Mouse (Mus musculus) hindbrain, embryonic 15.5 days (tissue): ENCODE results near the gene Rab8a. TPM values are rescaled to one million over a fixed set of nuclear protein-coding genes. Genes with fewer than 3 reads are reported as not detected.

Experiments
- ATAC-seq: fragments of 200-750 bp; cut with Nextera tagmentation; 2 replicates; pipeline ENCODE4 v1.8.0; 2017; ENCODE audit warnings: low read depth, moderate number of reproducible peaks, moderate TSS enrichment; ENCODE audit not compliant: low FRiP score
- H3K27ac ChIP-seq: fragments of 300-500 bp; sonication (generic); replicated peaks from 2 replicates; pipeline ENCODE4 v1.5.1; 2015; ENCODE audit warnings: mild to moderate bottlenecking, inconsistent platforms
- H3K27me3 ChIP-seq: fragments of 300-500 bp; sonication (generic); 2 replicates; pipeline ENCODE4 v1.6.1; 2015; ENCODE audit warnings: control low read depth, inconsistent platforms
- H3K36me3 ChIP-seq: fragments of 300-500 bp; sonication (generic); 2 replicates; pipeline ENCODE4 v1.6.1; 2015; ENCODE audit warnings: control low read depth, inconsistent platforms
- H3K4me1 ChIP-seq: fragments of 300-500 bp; sonication (generic); replicated peaks from 2 replicates; pipeline ENCODE4 v1.6.1; 2015; ENCODE audit warnings: control low read depth, inconsistent platforms
- H3K4me2 ChIP-seq: fragments of 300-500 bp; sonication (generic); 2 replicates; pipeline ENCODE4 v1.6.1; 2015; ENCODE audit warnings: moderate library complexity, mild to moderate bottlenecking, inconsistent platforms
- H3K4me3 ChIP-seq: fragments of 300-500 bp; sonication (generic); 2 replicates; pipeline ENCODE4 v1.5.1; 2015; ENCODE audit warnings: mild to moderate bottlenecking, inconsistent platforms
- H3K9ac ChIP-seq: fragments of 300-500 bp; sonication (generic); 2 replicates; pipeline ENCODE4 v1.6.1; 2015; ENCODE audit warnings: inconsistent platforms
- H3K9me3 ChIP-seq: fragments of 300-500 bp; sonication (generic); 2 replicates; pipeline ENCODE4 v1.6.1; 2016; ENCODE audit warnings: control low read depth, inconsistent platforms
- WGBS: fragments of 180-500 bp; shearing (Covaris S2); methylation state at CpG from one replicate; pipeline ENCODE4 v1.1.7; 2015; 5-methylcytosine and 5-hydroxymethylcytosine counted together
- polyA plus RNA-seq: library from polyadenylated mRNA; unstranded; fragments of >200 nt; fragmentation: Nextera tagmentation; extraction: Ambion mirVana; gene quantifications from 2 replicates; pipeline ENCODE4 v1.2.1, GENCODE M21; 2015

Rab8a gene
- polyA plus RNA-seq, 1 experiment from 2014 or later: 84.2 TPM

GRCm38 (mm10) chr8:72189417-72190214 lies 28.6 kb downstream of the Rab8a start, which contains the start of gene Hsh2d:
Gene Hsh2d, plus strand, starts transcription at chr8:72189638.
- Histone ChIP-seq H3K4me2 (no peak within 1 kb of the TSS), H3K27me3 (no peaks in the 10 kb centered on the region), H3K9me3 (no peaks in the 10 kb centered on the region), H3K27ac (no peak within 1 kb of the TSS), H3K4me1 (no peaks in the 10 kb centered on the region), H3K36me3 (no peaks in the 10 kb centered on the region), H3K4me3 (no peak within 1 kb of the TSS), H3K9ac (no peak within 1 kb of the TSS)
- WGBS: 70% methylated on average over 12 of the region's 12 CpGs
- no peak for ATAC-seq

- H3K4me1 ChIP-seq: no peaks in the 10 kb centered on the region
- H3K36me3 ChIP-seq: no peaks in the 10 kb centered on the region
- no peak overlapping the region for H3K27ac ChIP-seq
- no peak overlapping the region for H3K4me2 ChIP-seq
- H3K27me3 ChIP-seq: no peaks in the 10 kb centered on the region
- no peak overlapping the region for H3K9ac ChIP-seq
- 80% methylated on average over 2 of the region's 2 CpGs for WGBS
- no peaks in the 10 kb centered on the region for H3K9me3 ChIP-seq
- ATAC-seq: no peak
- no peak overlapping the region for H3K4me3 ChIP-seq
These were observed 29.2 kb downstream of the Rab8a start for GRCm38 (mm10) chr8:72190215-72190539.

- no peaks in the 10 kb centered on the region for H3K4me1 ChIP-seq
- H3K36me3 ChIP-seq: no peaks in the 10 kb centered on the region
- no peaks in the 10 kb centered on the region for H3K9me3 ChIP-seq
- H3K27ac ChIP-seq: no peak overlapping the region
- no peak for ATAC-seq
- H3K27me3 ChIP-seq: no peaks in the 10 kb centered on the region
- H3K9ac ChIP-seq: no peak overlapping the region
- no peak overlapping the region for H3K4me3 ChIP-seq
- H3K4me2 ChIP-seq: no peak overlapping the region
These were observed 31.1 kb downstream of the Rab8a start for GRCm38 (mm10) chr8:72192065-72192464.

- H3K9ac ChIP-seq: no peak overlapping the region
- H3K27me3 ChIP-seq: no peaks in the 10 kb centered on the region
- no peaks in the 10 kb centered on the region for H3K36me3 ChIP-seq
- no peak overlapping the region for H3K4me3 ChIP-seq
- WGBS: 65% methylated on average over 8 of the region's 8 CpGs
- no peak overlapping the region for H3K4me2 ChIP-seq
- H3K9me3 ChIP-seq: peaks cover 8% of the 10 kb centered on the region; the same call in 1 of the 2 replicates
- no peak for ATAC-seq
- no peak overlapping the region for H3K27ac ChIP-seq
- no peaks in the 10 kb centered on the region for H3K4me1 ChIP-seq
These were observed 37.0 kb downstream of the Rab8a start for GRCm38 (mm10) chr8:72197997-72198396.

- Histone ChIP-seq H3K27ac (no peak overlapping the region), H3K4me2 (no peak overlapping the region), H3K9me3 (no peaks in the 10 kb centered on the region; the same call in 1 of the 2 replicates), H3K36me3 (no peaks in the 10 kb centered on the region), H3K27me3 (no peaks in the 10 kb centered on the region), H3K9ac (no peak overlapping the region), H3K4me3 (no peak overlapping the region), H3K4me1 (no peaks in the 10 kb centered on the region)
- no peak for ATAC-seq
- 73% methylated on average over 1 of the region's 1 CpGs for WGBS
These were observed 47.6 kb downstream of the Rab8a start for GRCm38 (mm10) chr8:72208582-72208981.

- ATAC-seq: no peak
- WGBS: 83% methylated on average over 4 of the region's 4 CpGs
These were observed 49.2 kb downstream of the Rab8a start for GRCm38 (mm10) chr8:72210222-72210621.

GRCm38 (mm10) chr8:72210710-72211109 lies 49.7 kb downstream of the Rab8a start:
- H3K4me1 ChIP-seq: no peaks in the 10 kb centered on the region
- no peak overlapping the region for H3K4me2 ChIP-seq
- WGBS: 71% methylated on average over 2 of the region's 2 CpGs
- H3K36me3 ChIP-seq: no peaks in the 10 kb centered on the region
- no peaks in the 10 kb centered on the region for H3K27me3 ChIP-seq
- H3K4me3 ChIP-seq: no peak overlapping the region
- ATAC-seq: no peak
- no peaks in the 10 kb centered on the region for H3K9me3 ChIP-seq
- no peak overlapping the region for H3K27ac ChIP-seq
- H3K9ac ChIP-seq: no peak overlapping the region

More at GRCm38 (mm10) chr8:72210222-72210621, 49.2 kb downstream of the Rab8a start:
- Histone ChIP-seq H3K4me3 (no peak overlapping the region), H3K9me3 (no peaks in the 10 kb centered on the region), H3K27ac (no peak overlapping the region), H3K4me2 (no peak overlapping the region), H3K4me1 (no peaks in the 10 kb centered on the region), H3K9ac (no peak overlapping the region), H3K27me3 (no peaks in the 10 kb centered on the region), H3K36me3 (no peaks in the 10 kb centered on the region)

- H3K4me3 ChIP-seq: no peak overlapping the region
- H3K9ac ChIP-seq: no peak overlapping the region
- no peaks in the 10 kb centered on the region for H3K27me3 ChIP-seq
- 94% methylated on average over 1 of the region's 1 CpGs for WGBS
- H3K4me1 ChIP-seq: no peaks in the 10 kb centered on the region
- no peak for ATAC-seq
- H3K4me2 ChIP-seq: no peak overlapping the region
- no peaks in the 10 kb centered on the region for H3K9me3 ChIP-seq
- no peak overlapping the region for H3K27ac ChIP-seq
- no peaks in the 10 kb centered on the region for H3K36me3 ChIP-seq
These were observed 50.8 kb downstream of the Rab8a start for GRCm38 (mm10) chr8:72211846-72212245.

GRCm38 (mm10) chr8:72212751-72213150 lies 51.8 kb downstream of the Rab8a start, which contains the start of gene Cib3:
Gene Cib3, minus strand, starts transcription at chr8:72212837.
- ATAC-seq: no peak
- H3K36me3 ChIP-seq: no peaks in the 10 kb centered on the region
- WGBS: 69% methylated on average over 4 of the region's 4 CpGs
- H3K4me3 ChIP-seq: no peak within 1 kb of the TSS
- no peaks in the 10 kb centered on the region for H3K4me1 ChIP-seq
- H3K27me3 ChIP-seq: peaks cover 6% of the 10 kb centered on the region; the same call in 1 of the 2 replicates
- H3K9ac ChIP-seq: no peak within 1 kb of the TSS
- no peak within 1 kb of the TSS for H3K27ac ChIP-seq
- no peak within 1 kb of the TSS for H3K4me2 ChIP-seq
- no peaks in the 10 kb centered on the region for H3K9me3 ChIP-seq

- H3K4me3 ChIP-seq: no peak within 1 kb of the TSS
- ATAC-seq: no peak
- WGBS: 76% methylated on average over 4 of the region's 4 CpGs
- no peaks in the 10 kb centered on the region for H3K36me3 ChIP-seq
- H3K4me1 ChIP-seq: no peaks in the 10 kb centered on the region
- no peak within 1 kb of the TSS for H3K27ac ChIP-seq
- H3K9me3 ChIP-seq: no peaks in the 10 kb centered on the region
- peaks cover 8% of the 10 kb centered on the region; the same call in 1 of the 2 replicates for H3K27me3 ChIP-seq
- H3K4me2 ChIP-seq: no peak within 1 kb of the TSS
- H3K9ac ChIP-seq: no peak within 1 kb of the TSS
These were observed 52.5 kb downstream of the Rab8a start, which contains the start of gene Gm11034 for GRCm38 (mm10) chr8:72213536-72213935. Gene Gm11034, minus strand, starts transcription at chr8:72213636.

GRCm38 (mm10) chr8:72215060-72215459 lies 54.1 kb downstream of the Rab8a start:
- Histone ChIP-seq H3K9ac (no peak overlapping the region), H3K27me3 (peaks cover 8% of the 10 kb centered on the region; the same call in 1 of the 2 replicates), H3K36me3 (no peaks in the 10 kb centered on the region), H3K4me2 (no peak overlapping the region), H3K4me1 (no peaks in the 10 kb centered on the region), H3K4me3 (no peak overlapping the region), H3K9me3 (no peaks in the 10 kb centered on the region), H3K27ac (no peak overlapping the region)
- no peak for ATAC-seq
- WGBS: 41% methylated on average over 2 of the region's 2 CpGs

GRCm38 (mm10) chr8:72215871-72216270 lies 54.9 kb downstream of the Rab8a start:
- Histone ChIP-seq H3K36me3 (no peaks in the 10 kb centered on the region), H3K4me1 (peaks cover 7% of the 10 kb centered on the region), H3K4me2 (no peak overlapping the region), H3K27me3 (peaks cover 8% of the 10 kb centered on the region; the same call in 1 of the 2 replicates), H3K9me3 (no peaks in the 10 kb centered on the region), H3K27ac (no peak overlapping the region), H3K9ac (no peak overlapping the region), H3K4me3 (no peak overlapping the region)
- ATAC-seq: no peak
- WGBS: 30% methylated on average over 1 of the region's 1 CpGs
